Mouse (Mus musculus) G1E-ER4 (cell line): Measurements from ENCODE around the gene Zscan4e. TPM values are rescaled to one million over a fixed set of nuclear protein-coding genes. Genes with fewer than 3 reads are reported as not detected.
"Not testable (repeated sequence)": the region's sequence is repeated elsewhere in the genome, so short reads cannot be mapped to it uniquely, and the experiment has no call there.

Experiments used
- GATA1 ChIP-seq: IDR thresholded peaks from one replicate; pipeline ENCODE4 v1.8.0; 2012; ENCODE audit warnings: low read length, inconsistent platforms
- polyA plus RNA-seq: library from polyadenylated mRNA; stranded (reverse); fragments of >175 nt; gene quantifications from 2 replicates; pipeline ENCODE4 v1.2.3, GENCODE M21; 2012

Zscan4e gene
- polyA plus RNA-seq, result not detected in 2 replicates

DNA sequence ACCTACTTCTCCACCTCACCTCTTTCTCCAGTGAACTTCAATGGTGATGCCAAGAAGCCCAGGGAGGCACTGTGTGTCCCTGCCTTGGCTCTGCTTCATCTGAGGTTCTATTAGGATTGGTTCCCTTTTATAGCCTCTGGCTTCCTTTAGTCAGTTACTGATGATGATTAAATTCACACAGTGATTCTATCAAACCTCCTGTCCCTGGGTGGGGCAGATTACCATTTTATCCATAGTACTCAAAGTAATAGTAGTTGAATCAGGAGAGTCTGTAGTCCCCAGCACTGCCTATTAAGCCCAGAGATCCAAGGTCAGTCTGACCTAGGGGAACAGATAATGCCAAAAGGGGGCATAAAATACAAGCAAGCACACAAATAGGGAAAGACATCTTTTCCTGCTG lies at the start of gene Zscan4e:
Zscan4e (minus strand) TSS at position 101 of the 400 bp plus-strand sequence.
- not testable (repeated sequence) for TF ChIP-seq GATA1

Other genes with a start within 250 kb of the Zscan4e start
- not detected in 2 replicates for gene Zscan4-ps1, start 241.0 kb downstream of the Zscan4e start, polyA plus RNA-seq
- not detected in 2 replicates for gene Zscan4d, start 144.5 kb downstream of the Zscan4e start, polyA plus RNA-seq
- not detected in 2 replicates for gene Zscan4f, start 87.2 kb upstream of the Zscan4e start, polyA plus RNA-seq
- not detected in 2 replicates for gene Zscan4-ps2, start 203.6 kb upstream of the Zscan4e start, polyA plus RNA-seq